Mouse (Mus musculus) embryonic fibroblast, embryonic 13.5 days (primary cell): ENCODE results near the gene Gm28048.

Experiments
- CTCF ChIP-seq: IDR thresholded peaks from 2 replicates; pipeline ENCODE4 v1.5.1; 2011; ENCODE audit warnings: mild to moderate bottlenecking, control low read depth, low read length, moderate library complexity, borderline replicate concordance; ENCODE audit not compliant: insufficient read depth
- POLR2A ChIP-seq: IDR thresholded peaks from 2 replicates; pipeline ENCODE4 v1.6.1; 2011; ENCODE audit warnings: low read depth, mild to moderate bottlenecking, control low read depth, low read length, moderate library complexity

- TF ChIP-seq POLR2A, result no peak
- TF ChIP-seq CTCF, result no peak
These were observed 129.4 kb downstream of the Gm28048 start for GRCm38 (mm10) chr11:22852510-22852909.
